Mouse (Mus musculus) lung, postnatal 0 days (tissue): ENCODE results near the gene Sh2b1. TPM values are rescaled to one million over a fixed set of nuclear protein-coding genes. Genes with fewer than 3 reads are reported as not detected.

ENCODE experiments used
- ATAC-seq: fragments of 200-750 bp; cut with Nextera tagmentation; 2 replicates; pipeline ENCODE4 v1.8.0; 2017; ENCODE audit warnings: moderate library complexity
- DNase-seq: peaks from one replicate; pipeline ENCODE4 v3.0.0-alpha.2; 2016; ENCODE audit warnings: low spot score
- H3K27ac ChIP-seq: fragments of 300-500 bp; sonication (generic); 2 replicates; pipeline ENCODE4 v1.5.1; 2014; ENCODE audit warnings: antibody characterized with exemption, mild to moderate bottlenecking, low read length, mixed read lengths
- H3K27me3 ChIP-seq: fragments of 300-500 bp; sonication (generic); replicated peaks from 2 replicates; pipeline ENCODE4 v1.6.1; 2014; ENCODE audit warnings: low read length, mixed read lengths; ENCODE audit not compliant: insufficient read depth
- H3K36me3 ChIP-seq: fragments of 300-500 bp; sonication (generic); 2 replicates; pipeline ENCODE4 v1.6.1; 2014; ENCODE audit warnings: low read length, mixed read lengths; ENCODE audit not compliant: insufficient read depth
- H3K4me1 ChIP-seq: fragments of 300-500 bp; sonication (generic); 2 replicates; pipeline ENCODE4 v1.6.1; 2014; ENCODE audit warnings: antibody characterized with exemption, low read depth, low read length, mixed read lengths; ENCODE audit not compliant: insufficient read depth
- H3K4me2 ChIP-seq: fragments of 300-500 bp; sonication (generic); replicated peaks from 2 replicates; pipeline ENCODE4 v1.6.1; 2014; ENCODE audit warnings: low read depth, mild to moderate bottlenecking, low read length, moderate library complexity, mixed read lengths
- H3K4me3 ChIP-seq: fragments of 300-500 bp; sonication (generic); 2 replicates; pipeline ENCODE4 v1.5.1; 2014; ENCODE audit warnings: low read depth, low read length
- H3K9ac ChIP-seq: fragments of 300-500 bp; sonication (generic); replicated peaks from 2 replicates; pipeline ENCODE4 v1.6.1; 2014; ENCODE audit warnings: low read depth, mild to moderate bottlenecking
- H3K9me3 ChIP-seq: fragments of 300-500 bp; sonication (generic); 2 replicates; pipeline ENCODE4 v1.6.1; 2016; ENCODE audit warnings: low read length, mixed read lengths
- CTCF ChIP-seq: IDR thresholded peaks from 2 replicates; pipeline ENCODE4 v1.5.1; 2016; ENCODE audit warnings: antibody characterized with exemption, mild to moderate bottlenecking
- EP300 ChIP-seq: IDR thresholded peaks from 2 replicates; pipeline ENCODE4 v1.6.1; 2016; ENCODE audit warnings: antibody characterized with exemption, mild to moderate bottlenecking, control low read depth
- WGBS: fragments of 180-500 bp; shearing (Covaris S2); extraction: QIAGEN DNeasy Blood & Tissue Kit; methylation state at CpG from one replicate; pipeline ENCODE4 v1.1.7; 2014; 5-methylcytosine and 5-hydroxymethylcytosine counted together
- polyA plus RNA-seq: library from polyadenylated mRNA; unstranded; fragments of >200 nt; fragmentation: Nextera tagmentation; extraction: Ambion mirVana; gene quantifications from 2 replicates; pipeline ENCODE4 v1.2.1, GENCODE M21; 2015

Sh2b1 gene
- polyA plus RNA-seq, 1 experiment from 2014 or later = 25.6 TPM

- TF ChIP-seq EP300 (no peak), CTCF (no peak)
- Histone ChIP-seq H3K9ac (no peak overlapping the region), H3K36me3 (peaks cover 11% of the 10 kb centered on the region), H3K9me3 (no peaks in the 10 kb centered on the region), H3K4me1 (0 out of 2 replicates have a peak, but pooled peaks cover 3% of the 10 kb centered on the region), H3K27ac (no peak overlapping the region), H3K27me3 (no peaks in the 10 kb centered on the region), H3K4me3 (no peak overlapping the region), H3K4me2 (no peak overlapping the region)
- no peak for DNase-seq
- 48% methylated on average over 2 of the region's 2 CpGs for WGBS
- ATAC-seq = no peak
Measured at GRCm38 (mm10) chr7:126504913-126505312, 29.7 kb upstream of the Sh2b1 start.

DNA sequence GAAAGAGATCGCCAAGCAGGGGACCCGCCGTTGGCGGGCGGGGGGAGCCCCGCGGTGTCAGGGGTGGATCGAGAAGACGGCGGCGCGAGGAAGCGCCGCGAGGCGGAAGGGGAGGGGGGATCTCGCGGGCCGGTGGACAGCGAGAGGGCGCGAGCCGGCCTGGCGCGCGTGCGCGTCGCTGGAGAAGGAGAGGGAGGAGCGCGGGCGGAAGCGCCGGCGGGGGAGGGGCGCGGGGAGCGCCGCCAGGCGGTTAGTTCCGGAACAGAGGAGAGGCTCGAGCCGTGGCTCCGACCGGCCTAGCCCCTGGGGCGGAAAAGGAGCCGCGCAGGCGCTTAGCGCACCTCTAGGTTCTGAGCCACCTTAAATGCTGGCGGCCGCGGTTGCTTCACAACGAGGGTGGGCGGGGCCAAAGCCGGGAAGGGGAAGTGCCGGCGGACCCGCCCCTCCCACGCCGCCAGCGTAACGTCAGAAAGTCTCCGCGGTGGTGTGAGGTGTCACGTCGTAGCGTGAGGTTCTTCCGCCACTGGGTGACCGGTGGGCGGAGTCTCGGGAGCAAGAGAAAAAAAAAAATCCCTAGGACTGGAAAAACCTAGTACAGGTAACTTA lies 28.2 kb upstream of the Sh2b1 start, which contains the start of gene Atxn2l:
TSS of gene Atxn2l (minus strand) at position 165 of the 606 bp plus-strand sequence.
- Histone ChIP-seq H3K27ac (peak within 1 kb of the TSS; percentile 99), H3K9me3 (no peaks in the 10 kb centered on the region), H3K4me2 (peak within 1 kb of the TSS; percentile 62), H3K4me3 (peak within 1 kb of the TSS; percentile 83), H3K36me3 (peaks cover 20% of the 10 kb centered on the region), H3K4me1 (0 out of 2 replicates have a peak, but pooled peaks cover 3% of the 10 kb centered on the region), H3K27me3 (no peaks in the 10 kb centered on the region), H3K9ac (peak within 1 kb of the TSS; percentile 93)
- peak; percentile 99 for DNase-seq
- peak; percentile 69 for TF ChIP-seq CTCF
- TF ChIP-seq EP300 = peak; percentile 85
- ATAC-seq = peak; percentile 90
- WGBS = 0% methylated on average over 35 of the region's 72 CpGs

GRCm38 (mm10) chr7:126502751-126503150 lies 27.5 kb upstream of the Sh2b1 start:
- peak overlapping the region; percentile 62 for H3K4me2 ChIP-seq

GRCm38 (mm10) chr7:126502023-126502741 lies 27.0 kb upstream of the Sh2b1 start:
- peaks cover 32% of the 10 kb centered on the region for H3K36me3 ChIP-seq
- H3K4me2 ChIP-seq = peak overlapping the region; percentile 62
- 0 out of 2 replicates have a peak, but pooled peaks cover 3% of the 10 kb centered on the region for H3K4me1 ChIP-seq
- H3K27me3 ChIP-seq = no peaks in the 10 kb centered on the region
- peak overlapping the region; percentile 93 for H3K9ac ChIP-seq
- TF ChIP-seq EP300 (peak; percentile 32; the same call in 1 of the 2 replicates), CTCF (no peak)
- no peaks in the 10 kb centered on the region for H3K9me3 ChIP-seq
- ATAC-seq = peak; percentile 84
- under 1% methylated on average over 50 of the region's 57 CpGs for WGBS
- H3K27ac ChIP-seq = peak overlapping the region; percentile 99
- DNase-seq = peak; percentile 98
- H3K4me3 ChIP-seq = peak overlapping the region; percentile 83

More at GRCm38 (mm10) chr7:126502751-126503150, 27.5 kb upstream of the Sh2b1 start:
- no peaks in the 10 kb centered on the region for H3K27me3 ChIP-seq
- TF ChIP-seq EP300 (no peak), CTCF (no peak)
- 0 out of 2 replicates have a peak, but pooled peaks cover 3% of the 10 kb centered on the region for H3K4me1 ChIP-seq
- 1% methylated on average over 40 of the region's 40 CpGs for WGBS
- H3K9ac ChIP-seq = peak overlapping the region; percentile 93
- no peaks in the 10 kb centered on the region for H3K9me3 ChIP-seq
- DNase-seq = no peak
- H3K27ac ChIP-seq = peak overlapping the region; percentile 99
- peak overlapping the region; percentile 83 for H3K4me3 ChIP-seq
- H3K36me3 ChIP-seq = peaks cover 27% of the 10 kb centered on the region
- ATAC-seq = no peak

DNA sequence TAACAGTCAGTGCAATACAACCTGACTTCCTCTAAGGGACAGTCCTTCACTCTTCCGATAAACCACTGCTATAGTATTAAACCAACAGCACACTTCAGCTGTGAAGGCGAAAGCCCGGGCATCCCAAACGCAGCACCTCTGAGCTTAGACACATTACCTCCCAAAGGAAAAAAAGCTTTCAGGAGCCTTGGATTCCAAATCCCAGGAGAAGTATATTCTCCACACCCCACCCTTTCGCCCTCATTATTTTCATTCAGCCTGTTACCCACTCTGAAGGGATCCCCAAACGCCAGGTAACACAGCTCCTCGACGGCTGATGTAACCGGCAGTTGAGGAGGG lies 26.4 kb upstream of the Sh2b1 start:
- ATAC-seq (no peak), DNase-seq (no peak)
- H3K27ac ChIP-seq = peak overlapping the region; percentile 99
- peak overlapping the region; percentile 83 for H3K4me3 ChIP-seq
- 0 out of 2 replicates have a peak, but pooled peaks cover 3% of the 10 kb centered on the region for H3K4me1 ChIP-seq
- WGBS = 4% methylated on average over 9 of the region's 9 CpGs
- H3K9ac ChIP-seq = peak overlapping the region; percentile 93; the same call in 1 of the 2 replicates
- peaks cover 37% of the 10 kb centered on the region for H3K36me3 ChIP-seq
- no peaks in the 10 kb centered on the region for H3K9me3 ChIP-seq
- peak overlapping the region; percentile 62 for H3K4me2 ChIP-seq
- H3K27me3 ChIP-seq = no peaks in the 10 kb centered on the region
- TF ChIP-seq EP300 = no peak
- no peak for TF ChIP-seq CTCF

DNA sequence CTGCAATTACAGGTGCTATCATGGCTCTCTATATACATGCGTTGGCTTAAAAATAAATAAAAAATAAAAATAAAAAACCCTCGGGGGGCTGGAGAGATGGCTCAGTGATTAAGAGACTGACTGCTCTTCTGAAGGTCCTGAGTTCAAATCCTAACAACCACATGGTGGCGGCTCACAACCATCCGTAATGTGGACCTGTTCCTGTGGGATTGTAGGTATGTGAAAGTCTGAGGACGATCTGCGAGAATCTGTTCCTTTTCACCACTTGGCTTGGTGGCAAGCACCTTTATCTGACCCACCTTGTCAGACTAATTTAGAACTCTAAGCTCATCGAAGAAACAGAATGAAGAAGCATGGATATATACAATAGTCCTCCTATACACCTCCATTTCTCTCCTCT lies 24.2 kb upstream of the Sh2b1 start:
- 95% methylated on average over 7 of the region's 7 CpGs for WGBS
- no peaks in the 10 kb centered on the region for H3K27me3 ChIP-seq

More for the DNA sequence above, 24.2 kb upstream of the Sh2b1 start:
- Histone ChIP-seq H3K4me3 (no peak overlapping the region), H3K36me3 (peaks cover 59% of the 10 kb centered on the region), H3K27ac (no peak overlapping the region), H3K9me3 (no peaks in the 10 kb centered on the region), H3K9ac (no peak overlapping the region), H3K4me2 (no peak overlapping the region), H3K4me1 (0 out of 2 replicates have a peak, but pooled peaks cover 3% of the 10 kb centered on the region)
- TF ChIP-seq EP300 (no peak), CTCF (no peak)
- no peak for ATAC-seq
- no peak for DNase-seq
